8 mouse cellular contexts compared by ENCODE assay signal in the genomic region with DNA sequence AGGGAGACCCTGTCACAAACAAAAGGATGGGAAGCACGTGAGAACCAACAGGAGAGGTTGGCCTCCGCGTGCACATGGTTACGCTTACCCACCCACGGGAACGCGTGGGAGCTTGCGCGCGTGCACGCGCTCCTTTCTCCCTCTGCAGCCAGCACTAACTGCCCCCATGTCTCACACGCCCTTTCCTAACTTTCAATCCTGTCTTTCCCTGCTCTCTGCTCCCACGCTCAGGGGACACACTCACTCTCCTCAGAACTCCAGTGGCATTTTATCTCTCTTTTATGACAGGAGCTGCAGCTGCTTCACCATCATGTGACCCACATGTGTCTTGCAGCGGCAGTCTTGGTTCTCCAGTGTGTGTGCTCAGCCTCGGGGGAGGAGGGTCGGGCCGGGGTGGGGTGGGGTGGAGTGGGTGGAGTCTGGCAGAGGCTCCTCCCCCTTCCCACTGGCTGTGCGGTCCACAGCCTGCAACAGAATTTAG. TPM values are rescaled to one million over a fixed set of nuclear protein-coding genes. Genes with fewer than 3 reads are reported as not detected.
DNase-seq lines count a peak whose midpoint lies in the region; ATAC-seq and TF ChIP-seq lines count a peak whose summit lies in the region.

No protein-coding gene starts in this region.

- 7% methylated on average over 19 of the region's 19 CpGs for WGBS in hindbrain, embryonic 13.5 days

- H3K4me1 ChIP-seq in ES-Bruce4 (ENCODE audit: control insufficient read depth, insufficient read depth, low read length), result peaks cover 5% of the 10 kb centered on the region
- peaks cover 10% of the 10 kb centered on the region for H3K4me1 ChIP-seq in brown adipose tissue, adult 24 weeks (ENCODE audit: control insufficient read depth, insufficient read depth, insufficient read length, low read length)
- H3K4me1 ChIP-seq in hindbrain, embryonic 13.5 days (replicated peaks), result peaks cover 59% of the 10 kb centered on the region

- no peaks in the 10 kb centered on the region for H3K27me3 ChIP-seq in ES-Bruce4 (ENCODE audit: control insufficient read depth, insufficient read depth, low read length, poor library complexity, severe bottlenecking)
- no peaks in the 10 kb centered on the region for H3K27me3 ChIP-seq in hindbrain, embryonic 13.5 days

- H3K4me2 ChIP-seq in hindbrain, embryonic 13.5 days, result peak overlapping the region; percentile 65

- no peak for TF ChIP-seq POLR2A in ES-Bruce4 (IDR thresholded peaks at IDR 0.05; ENCODE audit: insufficient read depth, low read length)

- H3K9ac ChIP-seq in ES-Bruce4 (ENCODE audit: low read depth, poor library complexity, severe bottlenecking), result peak overlapping the region; percentile 22
- peak overlapping the region; percentile 58 for H3K9ac ChIP-seq in hindbrain, embryonic 13.5 days

- H3K27ac ChIP-seq in ES-Bruce4 (ENCODE audit: insufficient read depth, low read length), result no peak overlapping the region
- H3K27ac ChIP-seq in brown adipose tissue, adult 24 weeks (replicated peaks; ENCODE audit: low read depth, low read length), result no peak overlapping the region
- H3K27ac ChIP-seq in hindbrain, embryonic 13.5 days, result peak overlapping the region; percentile 80

- no peaks in the 10 kb centered on the region for H3K9me3 ChIP-seq in ES-Bruce4 (replicated peaks; ENCODE audit: control insufficient read depth, insufficient read depth, low read length, poor library complexity, severe bottlenecking)
- no peaks in the 10 kb centered on the region for H3K9me3 ChIP-seq in hindbrain, embryonic 13.5 days

- ATAC-seq in hindbrain, embryonic 13.5 days (ENCODE audit: low FRiP score), result peak; percentile 65

- H3K4me3 ChIP-seq in ES-Bruce4 (ENCODE audit: low read depth, low read length), result peak overlapping the region; percentile 69
- H3K4me3 ChIP-seq in brown adipose tissue, adult 24 weeks (ENCODE audit: insufficient read depth, low read depth, low read length), result peak overlapping the region; percentile 1; the same call in 1 of the 2 replicates
- H3K4me3 ChIP-seq in hindbrain, embryonic 13.5 days, result peak overlapping the region; percentile 34

- TF ChIP-seq CTCF in ES-Bruce4 (IDR thresholded peaks at IDR 0.05; ENCODE audit: low read depth, low read length), result no peak

- H3K36me3 ChIP-seq in ES-Bruce4 (ENCODE audit: control insufficient read depth, insufficient read depth, low read length, poor library complexity, severe bottlenecking), result no peaks in the 10 kb centered on the region
- no peaks in the 10 kb centered on the region for H3K36me3 ChIP-seq in hindbrain, embryonic 13.5 days

- peak; percentile 64 to 80 for DNase-seq in frontal cortex, postnatal 14 days (ENCODE audit: low spot score in 2 of 2)
- peak; percentile 71 to 85 for DNase-seq in left cerebral cortex, adult 18-20 months (ENCODE audit: low spot score in 2 of 2)
- peak; percentile 66 for DNase-seq in lung, postnatal 10 days
- DNase-seq in retina, embryonic 14.5 days (ENCODE audit: low spot score), result peak; percentile 73
- peak; percentile 39 for DNase-seq in urinary bladder, postnatal 25 days (ENCODE audit: low spot score)

- TF ChIP-seq EP300 in ES-Bruce4 (IDR thresholded peaks at IDR 0.05; ENCODE audit: insufficient read depth, low read depth, low read length), result no peak

RNA-seq across cellular contexts. Expression of gene Pafah2, which starts 5.1 kb away (rescaled TPM):
- polyA plus RNA-seq in ES-Bruce4 (2011; ENCODE audit: insufficient read depth, insufficient read length, low read depth, missing spikeins), result 16.4 and 16.5 TPM in 2 replicates
- polyA plus RNA-seq in brown adipose tissue, adult 24 weeks (2012; ENCODE audit: insufficient read depth, insufficient read length, missing spikeins), result 12.3 and 17.4 TPM in 2 replicates
- 7.8 TPM in 2 replicates for polyA plus RNA-seq in hindbrain, embryonic 13.5 days (2015; fragmentation: Nextera tagmentation; extraction: Ambion mirVana)
- 1 to 10 TPM; 4.8 to 7.4 TPM for total RNA-seq in left cerebral cortex, adult 18-20 months (2021)

RNA-seq across cellular contexts. Expression of gene Extl1, which starts 17.6 kb away (rescaled TPM):
- polyA plus RNA-seq in ES-Bruce4 (2011; ENCODE audit: insufficient read depth, insufficient read length, low read depth, missing spikeins), result 3.3 and 3.9 TPM in 2 replicates
- 0.52 and 1.0 TPM in 2 replicates for polyA plus RNA-seq in brown adipose tissue, adult 24 weeks (2012; ENCODE audit: insufficient read depth, insufficient read length, missing spikeins)
- polyA plus RNA-seq in hindbrain, embryonic 13.5 days (2015; fragmentation: Nextera tagmentation; extraction: Ambion mirVana), result 0.36 and 0.45 TPM in 2 replicates
- total RNA-seq in left cerebral cortex, adult 18-20 months (2021), result 10 to 100 TPM; 44.0 to 45.4 TPM

RNA-seq across cellular contexts. Expression of gene Slc30a2, which starts 58.2 kb away (rescaled TPM):
- polyA plus RNA-seq in ES-Bruce4 (2011; ENCODE audit: insufficient read depth, insufficient read length, low read depth, missing spikeins), result 3.9 and 4.9 TPM in 2 replicates
- not detected in 2 replicates for polyA plus RNA-seq in brown adipose tissue, adult 24 weeks (2012; ENCODE audit: insufficient read depth, insufficient read length, missing spikeins)
- not detected in 2 replicates for polyA plus RNA-seq in hindbrain, embryonic 13.5 days (2015; fragmentation: Nextera tagmentation; extraction: Ambion mirVana)
- total RNA-seq in left cerebral cortex, adult 18-20 months (2021), result under 1 TPM in 1 of 2 experiments, not detected in 1; 0.40 TPM

Comparison
In these comparisons a context has a peak if more than half of its experiments do, and no peak if none do; other contexts are left out.
1. H3K4me3 ChIP-seq: peak in every context shown above with its lines; median percentile 69 in ES-Bruce4; 34 in hindbrain, embryonic 13.5 days; 1 in brown adipose tissue, adult 24 weeks.